Mouse (Mus musculus): ENCODE measurements around the gene Lman1l. TPM values are rescaled to one million over a fixed set of nuclear protein-coding genes. Genes with fewer than 3 reads are reported as not detected.

The Lman1l gene
- not detected in 2 replicates for polyA plus RNA-seq (2016; fragmentation: Nextera tagmentation; extraction: Ambion mirVana)

GRCm38 (mm10) chr9:57620674-57621073 lies at the start of gene Lman1l:
TSS of gene Lman1l (minus strand) at chr9:57620774.
- Histone ChIP-seq H3K4me1 (peaks cover 6% of the 10 kb centered on the region; the same call in 1 of the 2 replicates), H3K27me3 (replicated peaks; ENCODE audit: low read depth, poor library complexity, severe bottlenecking) (no peaks in the 10 kb centered on the region), H3K27ac (replicated peaks) (no peak within 1 kb of the TSS), H3K4me3 (no peak within 1 kb of the TSS), H3K36me3 (replicated peaks) (peaks cover 19% of the 10 kb centered on the region), H3K9me3 (no peaks in the 10 kb centered on the region)
- no peak for DNase-seq (ENCODE audit: low spot score)
- 95% methylated on average over 5 of the region's 5 CpGs for WGBS

GRCm38 (mm10) chr9:57669566-57669965 lies 49.0 kb upstream of the Lman1l start:
- WGBS = 82% methylated on average over 3 of the region's 3 CpGs
- Histone ChIP-seq H3K4me3 (no peak overlapping the region), H3K27me3 (replicated peaks; ENCODE audit: low read depth, poor library complexity, severe bottlenecking) (no peaks in the 10 kb centered on the region), H3K9me3 (no peaks in the 10 kb centered on the region), H3K36me3 (replicated peaks) (no peaks in the 10 kb centered on the region), H3K4me1 (no peaks in the 10 kb centered on the region), H3K27ac (replicated peaks) (no peak overlapping the region)
- DNase-seq (ENCODE audit: low spot score) = no peak

GRCm38 (mm10) chr9:57668277-57668676 lies 47.7 kb upstream of the Lman1l start:
- no peak for DNase-seq (ENCODE audit: low spot score)
- H3K4me3 ChIP-seq = no peak overlapping the region
- 43% methylated on average over 1 of the region's 1 CpGs for WGBS

GRCm38 (mm10) chr9:57667817-57668216 lies 47.2 kb upstream of the Lman1l start:
- WGBS = 63% methylated on average over 11 of the region's 11 CpGs
- Histone ChIP-seq H3K9me3 (no peaks in the 10 kb centered on the region), H3K36me3 (replicated peaks) (no peaks in the 10 kb centered on the region), H3K4me1 (no peaks in the 10 kb centered on the region), H3K27me3 (replicated peaks; ENCODE audit: low read depth, poor library complexity, severe bottlenecking) (no peaks in the 10 kb centered on the region), H3K4me3 (no peak overlapping the region), H3K27ac (replicated peaks) (no peak overlapping the region)
- DNase-seq (ENCODE audit: low spot score) = no peak

More at GRCm38 (mm10) chr9:57668277-57668676, 47.7 kb upstream of the Lman1l start:
- H3K9me3 ChIP-seq = no peaks in the 10 kb centered on the region
- H3K27me3 ChIP-seq (replicated peaks; ENCODE audit: low read depth, poor library complexity, severe bottlenecking) = no peaks in the 10 kb centered on the region
- H3K27ac ChIP-seq (replicated peaks) = no peak overlapping the region
- H3K36me3 ChIP-seq (replicated peaks) = no peaks in the 10 kb centered on the region
- H3K4me1 ChIP-seq = no peaks in the 10 kb centered on the region

GRCm38 (mm10) chr9:57667136-57667535 lies 46.6 kb upstream of the Lman1l start:
- no peaks in the 10 kb centered on the region for H3K27me3 ChIP-seq (replicated peaks; ENCODE audit: low read depth, poor library complexity, severe bottlenecking)
- H3K36me3 ChIP-seq (replicated peaks) = no peaks in the 10 kb centered on the region
- DNase-seq (ENCODE audit: low spot score) = no peak
- WGBS = 78% methylated on average over 3 of the region's 3 CpGs
- H3K4me1 ChIP-seq = no peaks in the 10 kb centered on the region
- no peak overlapping the region for H3K27ac ChIP-seq (replicated peaks)
- no peak overlapping the region for H3K4me3 ChIP-seq
- no peaks in the 10 kb centered on the region for H3K9me3 ChIP-seq

GRCm38 (mm10) chr9:57666536-57666935 lies 46.0 kb upstream of the Lman1l start:
- WGBS = 86% methylated on average over 8 of the region's 8 CpGs
- no peaks in the 10 kb centered on the region for H3K9me3 ChIP-seq
- H3K36me3 ChIP-seq (replicated peaks) = no peaks in the 10 kb centered on the region
- H3K4me1 ChIP-seq = no peaks in the 10 kb centered on the region
- H3K4me3 ChIP-seq = no peak overlapping the region
- no peak overlapping the region for H3K27ac ChIP-seq (replicated peaks)
- DNase-seq (ENCODE audit: low spot score) = no peak
- H3K27me3 ChIP-seq (replicated peaks; ENCODE audit: low read depth, poor library complexity, severe bottlenecking) = no peaks in the 10 kb centered on the region

GRCm38 (mm10) chr9:57664616-57665015 lies 44.0 kb upstream of the Lman1l start:
- no peak overlapping the region for H3K27ac ChIP-seq (replicated peaks)
- H3K9me3 ChIP-seq = no peaks in the 10 kb centered on the region
- 70% methylated on average over 7 of the region's 7 CpGs for WGBS
- H3K4me1 ChIP-seq = no peaks in the 10 kb centered on the region
- no peaks in the 10 kb centered on the region for H3K36me3 ChIP-seq (replicated peaks)
- DNase-seq (ENCODE audit: low spot score) = no peak
- no peak overlapping the region for H3K4me3 ChIP-seq
- no peaks in the 10 kb centered on the region for H3K27me3 ChIP-seq (replicated peaks; ENCODE audit: low read depth, poor library complexity, severe bottlenecking)

- WGBS = 85% methylated on average over 3 of the region's 3 CpGs
- H3K9me3 ChIP-seq = no peaks in the 10 kb centered on the region
- no peak overlapping the region for H3K27ac ChIP-seq (replicated peaks)
- no peak overlapping the region for H3K4me3 ChIP-seq
- no peaks in the 10 kb centered on the region for H3K27me3 ChIP-seq (replicated peaks; ENCODE audit: low read depth, poor library complexity, severe bottlenecking)
- DNase-seq (ENCODE audit: low spot score) = no peak
- H3K4me1 ChIP-seq = no peaks in the 10 kb centered on the region
- H3K36me3 ChIP-seq (replicated peaks) = no peaks in the 10 kb centered on the region
These were observed 41.0 kb upstream of the Lman1l start for GRCm38 (mm10) chr9:57661552-57661951.

- Histone ChIP-seq H3K9me3 (no peaks in the 10 kb centered on the region), H3K27ac (replicated peaks) (0 out of 2 replicates have a peak overlapping the region, but pooled peaks have one; percentile 48), H3K4me3 (no peak overlapping the region), H3K4me1 (peaks cover 8% of the 10 kb centered on the region), H3K36me3 (replicated peaks) (no peaks in the 10 kb centered on the region), H3K27me3 (replicated peaks; ENCODE audit: low read depth, poor library complexity, severe bottlenecking) (no peaks in the 10 kb centered on the region)
- DNase-seq (ENCODE audit: low spot score) = no peak
- WGBS = 80% methylated on average over 6 of the region's 6 CpGs
These were observed 39.9 kb upstream of the Lman1l start for GRCm38 (mm10) chr9:57660501-57660900.

GRCm38 (mm10) chr9:57659774-57660173 lies 39.2 kb upstream of the Lman1l start:
- Histone ChIP-seq H3K9me3 (no peaks in the 10 kb centered on the region), H3K27me3 (replicated peaks; ENCODE audit: low read depth, poor library complexity, severe bottlenecking) (peaks cover 5% of the 10 kb centered on the region), H3K4me3 (no peak overlapping the region), H3K36me3 (replicated peaks) (no peaks in the 10 kb centered on the region), H3K4me1 (peaks cover 8% of the 10 kb centered on the region), H3K27ac (replicated peaks) (peak overlapping the region; percentile 48; the same call in 1 of the 2 replicates)
- peak; percentile 73 for DNase-seq (ENCODE audit: low spot score)
- WGBS = 26% methylated on average over 4 of the region's 4 CpGs

- WGBS = 80% methylated on average over 4 of the region's 4 CpGs
These were observed 38.4 kb upstream of the Lman1l start for GRCm38 (mm10) chr9:57658970-57659369.

GRCm38 (mm10) chr9:57657843-57658242 lies 37.3 kb upstream of the Lman1l start:
- Histone ChIP-seq H3K36me3 (replicated peaks) (no peaks in the 10 kb centered on the region), H3K27ac (replicated peaks) (no peak overlapping the region), H3K9me3 (no peaks in the 10 kb centered on the region), H3K27me3 (replicated peaks; ENCODE audit: low read depth, poor library complexity, severe bottlenecking) (peaks cover 24% of the 10 kb centered on the region), H3K4me3 (no peak overlapping the region), H3K4me1 (peaks cover 23% of the 10 kb centered on the region)
- WGBS = 58% methylated on average over 4 of the region's 4 CpGs
- DNase-seq (ENCODE audit: low spot score) = no peak

More at GRCm38 (mm10) chr9:57658970-57659369, 38.4 kb upstream of the Lman1l start:
- peaks cover 13% of the 10 kb centered on the region for H3K27me3 ChIP-seq (replicated peaks; ENCODE audit: low read depth, poor library complexity, severe bottlenecking)
- H3K27ac ChIP-seq (replicated peaks) = no peak overlapping the region
- DNase-seq (ENCODE audit: low spot score) = no peak
- no peaks in the 10 kb centered on the region for H3K9me3 ChIP-seq
- no peak overlapping the region for H3K4me3 ChIP-seq
- H3K36me3 ChIP-seq (replicated peaks) = no peaks in the 10 kb centered on the region
- peaks cover 12% of the 10 kb centered on the region for H3K4me1 ChIP-seq

- H3K27me3 ChIP-seq (replicated peaks; ENCODE audit: low read depth, poor library complexity, severe bottlenecking) = peaks cover 27% of the 10 kb centered on the region
- no peak overlapping the region for H3K4me3 ChIP-seq
- WGBS = 86% methylated on average over 19 of the region's 19 CpGs
- DNase-seq (ENCODE audit: low spot score) = no peak
- no peaks in the 10 kb centered on the region for H3K9me3 ChIP-seq
- no peaks in the 10 kb centered on the region for H3K36me3 ChIP-seq (replicated peaks)
- H3K4me1 ChIP-seq = peaks cover 32% of the 10 kb centered on the region
- H3K27ac ChIP-seq (replicated peaks) = no peak overlapping the region
These were observed 36.2 kb upstream of the Lman1l start for GRCm38 (mm10) chr9:57656631-57657350.

Measured in embryonic facial prominence, embryonic 10.5 days (tissue).